Mouse (Mus musculus): ENCODE measurements around the gene Efcab11.

The Efcab11 gene

GRCm38 (mm10) chr12:99741631-99742030 is 142.6 kb downstream of the Efcab11 start:
- peak; percentile 19 for DNase-seq

DNA sequence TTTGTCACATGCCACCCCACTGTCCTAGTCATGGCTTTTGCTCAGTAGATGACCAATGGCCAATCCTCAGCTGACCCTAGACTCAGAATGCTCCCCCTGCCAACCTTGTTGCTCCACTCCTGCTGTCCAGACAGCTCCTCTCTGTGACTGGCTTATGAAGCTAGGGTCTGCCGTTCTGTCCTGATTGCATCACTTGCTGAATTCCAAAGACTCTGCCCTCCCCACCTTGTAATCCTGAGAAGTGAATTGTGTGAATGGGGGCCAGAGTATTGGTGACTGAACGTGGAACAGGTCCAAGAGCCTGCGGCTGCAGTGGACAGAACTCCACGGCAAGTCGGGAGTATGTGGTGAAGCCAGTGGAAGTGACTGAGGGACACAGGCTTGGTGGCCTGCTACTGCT is 145.0 kb downstream of the Efcab11 start:
- DNase-seq, result no peak

GRCm38 (mm10) chr12:99738256-99738655 is 146.0 kb downstream of the Efcab11 start:
- DNase-seq, result no peak

GRCm38 (mm10) chr12:99736971-99737370 is 147.3 kb downstream of the Efcab11 start:
- DNase-seq, result no peak

DNA sequence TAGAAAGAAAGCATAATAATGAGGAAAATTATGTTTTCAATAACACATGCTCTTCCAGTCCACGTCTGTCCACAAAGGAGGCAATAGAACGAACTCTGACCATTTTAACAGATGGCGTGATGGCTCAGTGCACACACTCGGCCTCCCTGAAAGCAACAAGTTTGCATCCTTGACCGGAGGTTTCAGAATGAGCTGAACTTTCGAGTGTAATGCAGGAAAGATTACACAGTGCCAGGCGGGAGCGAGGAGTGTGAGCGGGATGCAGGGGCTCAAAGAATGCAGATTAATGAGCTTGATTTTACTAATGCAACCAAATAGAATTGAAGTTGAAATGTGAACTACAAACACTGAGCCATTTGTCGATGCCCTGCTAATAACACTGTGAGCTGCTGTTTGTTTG is 149.1 kb downstream of the Efcab11 start:
- DNase-seq, result no peak

- no peak for DNase-seq
These were observed 160.0 kb downstream of the Efcab11 start for GRCm38 (mm10) chr12:99724206-99724605.

- DNase-seq, result no peak
These were observed 160.4 kb downstream of the Efcab11 start for GRCm38 (mm10) chr12:99723791-99724190.

DNA sequence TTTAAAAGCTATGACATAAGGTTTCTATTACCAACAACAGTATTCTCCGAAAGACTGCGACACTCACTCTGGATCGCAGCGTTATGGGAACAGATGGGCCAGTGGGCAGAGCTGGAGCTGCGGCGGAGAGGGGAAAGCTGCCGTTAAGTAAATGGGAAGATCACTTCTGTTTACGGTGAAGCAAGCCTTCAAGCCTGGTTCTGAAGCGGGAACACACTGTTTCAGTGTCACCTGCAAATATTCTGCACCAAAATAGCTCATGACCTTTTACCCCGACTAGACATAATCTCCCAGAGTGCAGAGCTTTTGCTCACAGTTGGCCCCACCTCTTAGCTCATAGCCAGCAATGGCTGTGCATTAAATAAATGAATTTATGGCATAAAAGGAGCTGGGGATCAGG is 162.9 kb downstream of the Efcab11 start:
- no peak for DNase-seq

GRCm38 (mm10) chr12:99719777-99720176 is 164.5 kb downstream of the Efcab11 start:
- no peak for DNase-seq

- DNase-seq, result no peak
These were observed 166.1 kb downstream of the Efcab11 start for GRCm38 (mm10) chr12:99718161-99718560.

DNA sequence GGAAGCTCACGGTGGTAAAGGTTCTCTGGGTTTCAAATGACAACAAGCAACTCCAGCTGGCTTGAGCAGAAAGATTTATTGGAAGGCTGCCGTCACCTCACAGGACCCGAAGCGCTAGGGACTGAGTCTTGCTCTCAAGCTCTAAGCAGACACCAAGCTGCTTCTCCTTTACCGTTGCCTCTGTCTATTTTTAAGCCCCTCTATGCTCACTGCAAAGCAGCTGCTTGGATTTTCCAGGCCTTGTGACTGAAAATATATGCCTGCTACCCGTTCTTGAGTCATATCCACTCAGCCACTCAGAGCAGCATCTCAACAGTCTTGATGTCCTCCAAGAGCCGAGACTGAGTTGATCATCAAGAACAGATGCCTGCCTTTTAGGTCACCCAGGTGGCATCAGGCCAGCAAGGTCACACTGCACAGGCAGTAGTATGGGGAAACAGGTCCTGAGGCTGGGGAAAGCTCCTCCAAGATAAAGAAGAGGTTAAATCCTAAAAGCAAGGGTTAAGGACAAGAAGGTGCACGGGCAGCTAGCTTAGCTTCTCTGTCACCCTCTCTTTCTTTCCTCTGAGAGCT is 168.1 kb downstream of the Efcab11 start:
- peak; percentile 41 for DNase-seq

DNA sequence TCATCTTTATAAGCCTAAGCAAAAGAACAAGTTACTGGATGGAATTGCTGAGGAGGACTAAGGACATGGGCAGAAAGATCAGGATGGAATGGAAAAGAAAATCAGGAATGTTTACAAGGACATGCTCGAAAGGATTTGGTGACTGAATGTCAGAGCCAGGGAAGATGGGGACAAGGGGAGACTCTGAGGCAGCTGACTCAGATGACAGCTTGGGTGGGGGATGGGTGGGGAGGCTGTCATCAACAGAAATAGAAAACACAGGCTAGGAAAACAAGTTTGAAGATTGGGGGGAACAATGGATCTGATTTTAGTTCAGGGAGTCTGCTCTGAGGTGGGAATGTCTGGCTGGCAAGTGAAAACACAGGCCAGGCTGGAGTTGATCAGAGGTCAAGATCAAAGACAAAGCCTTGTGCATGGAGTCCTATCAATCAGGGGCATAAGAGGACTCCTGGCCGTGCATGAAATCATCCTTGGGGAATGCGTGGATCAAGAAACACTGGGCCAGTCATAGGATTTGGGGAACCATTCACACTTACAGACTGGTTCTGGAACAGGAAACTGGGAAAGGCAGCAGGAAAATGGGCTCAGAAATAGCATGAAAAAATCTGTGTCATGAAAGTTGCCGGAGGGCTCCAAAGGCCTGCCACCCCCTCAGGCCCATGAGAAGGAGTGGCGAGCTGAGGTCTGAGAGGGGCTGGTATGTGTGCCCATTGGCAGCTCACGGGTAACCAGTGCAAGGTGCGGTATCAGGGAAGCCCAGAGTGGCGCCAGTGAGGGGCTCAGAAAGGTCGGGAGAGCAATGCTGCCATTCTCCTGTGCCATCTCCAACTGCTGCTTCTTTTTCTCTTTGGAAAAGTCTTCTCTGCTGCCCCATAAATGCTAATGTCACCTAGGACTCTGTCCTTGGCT is 168.9 kb downstream of the Efcab11 start:
- DNase-seq, result no peak

- DNase-seq, result no peak
These were observed 172.0 kb downstream of the Efcab11 start for GRCm38 (mm10) chr12:99712214-99712613.

GRCm38 (mm10) chr12:99702248-99702647 is 182.0 kb downstream of the Efcab11 start:
- no peak for DNase-seq

GRCm38 (mm10) chr12:99700380-99700779 is 183.9 kb downstream of the Efcab11 start:
- no peak for DNase-seq

DNA sequence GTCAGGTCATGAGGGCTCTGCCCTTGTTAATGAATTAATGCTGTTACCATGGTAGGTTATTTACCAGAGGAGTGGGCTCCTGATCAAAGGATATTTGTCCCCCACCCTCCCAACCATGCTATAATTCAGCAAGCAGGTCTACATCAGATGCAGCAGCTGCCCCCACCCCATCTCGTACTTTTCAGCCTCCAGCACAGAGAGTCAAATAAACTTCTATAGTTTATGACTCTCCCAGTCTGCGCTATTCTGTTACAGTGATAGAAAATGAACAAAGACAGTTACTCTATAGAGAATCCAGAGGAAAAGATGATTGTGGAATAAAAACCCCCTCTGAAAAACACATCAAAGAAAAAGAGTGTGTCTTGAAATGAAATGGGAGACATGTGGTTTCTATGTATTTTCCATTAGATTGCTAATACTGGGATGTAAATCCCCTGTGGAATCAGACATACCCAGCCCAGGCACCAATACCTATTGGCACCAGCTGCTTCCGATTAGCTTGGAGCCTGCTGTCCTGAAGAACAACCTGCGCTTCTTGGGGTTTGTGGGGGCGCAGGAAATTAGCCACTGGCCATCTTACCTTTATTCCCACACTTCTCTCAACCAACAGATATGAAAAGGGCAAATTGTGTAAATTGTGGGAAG is 184.7 kb downstream of the Efcab11 start:
- no peak for DNase-seq

- no peak for DNase-seq
These were observed 190.2 kb downstream of the Efcab11 start for GRCm38 (mm10) chr12:99694066-99694465.

- no peak for DNase-seq
These were observed 197.7 kb downstream of the Efcab11 start for GRCm38 (mm10) chr12:99686418-99686992.

- DNase-seq, result peak; percentile 16
These were observed 198.7 kb downstream of the Efcab11 start for GRCm38 (mm10) chr12:99685451-99686100.

- DNase-seq, result no peak
These were observed 202.6 kb downstream of the Efcab11 start for GRCm38 (mm10) chr12:99681681-99682080.

DNA sequence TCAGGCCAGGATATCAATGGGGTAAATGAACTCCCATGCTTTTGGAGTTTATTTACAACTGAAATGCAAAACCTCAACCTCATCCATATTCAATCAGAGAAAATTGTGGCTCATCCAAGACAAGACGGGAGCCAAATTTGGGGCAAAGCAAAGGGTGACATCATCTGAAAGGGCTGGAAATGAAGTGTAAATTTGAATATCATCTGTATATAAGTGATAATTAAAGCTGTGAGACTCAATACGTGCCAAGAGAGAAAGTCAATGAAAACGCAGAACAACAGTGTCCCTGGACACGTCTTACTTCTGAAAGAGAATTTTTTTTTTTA is 212.4 kb downstream of the Efcab11 start:
- DNase-seq, result no peak

- DNase-seq, result no peak
These were observed 212.9 kb downstream of the Efcab11 start for GRCm38 (mm10) chr12:99671162-99671865.
